Mouse (Mus musculus) activated CD4-positive, CD25-positive, alpha-beta regulatory T cell, adult 9 weeks (primary cell): Measurements from ENCODE around the gene Uhmk1. TPM values are rescaled to one million over a fixed set of nuclear protein-coding genes. Genes with fewer than 3 reads are reported as not detected.

Source experiments
- polyA plus RNA-seq: library from polyadenylated mRNA; unstranded; fragments of 100-300 nt; shearing (Covaris generic); gene quantifications from one replicate; pipeline ENCODE4 v1.2.1, GENCODE M21; 2017

Uhmk1 gene
- 4.6 TPM for polyA plus RNA-seq

GRCm38 (mm10) chr1:170214757-170215522, at the start of gene Uhmk1:
Gene Uhmk1 (minus strand): TSS chr1:170215397.

GRCm38 (mm10) chr1:170232688-170233087, 17.5 kb upstream of the Uhmk1 start, which contains the start of gene Sh2d1b2:
Gene Sh2d1b2 (plus strand): TSS chr1:170232749.

GRCm38 (mm10) chr1:170174814-170175332, 40.3 kb downstream of the Uhmk1 start, which contains the start of gene Uap1:
Gene Uap1 (minus strand): TSS chr1:170174957.

Other genes starting within 250 kb of the Uhmk1 start
- 10.1 TPM for gene Hsd17b7, start 246.2 kb downstream of the Uhmk1 start, polyA plus RNA-seq
- gene Ddr2, start 104.6 kb downstream of the Uhmk1 start, polyA plus RNA-seq, result not detected
- gene Uap1, start 40.4 kb downstream of the Uhmk1 start, polyA plus RNA-seq, result 15.9 TPM
- gene Sh2d1b2, start 17.4 kb upstream of the Uhmk1 start, polyA plus RNA-seq, result not detected
- gene Sh2d1b1, start 61.9 kb upstream of the Uhmk1 start, polyA plus RNA-seq, result 0.11 TPM
- not detected for gene Gm7694, start 90.9 kb upstream of the Uhmk1 start, polyA plus RNA-seq
- not detected for gene Spata46, start 93.4 kb upstream of the Uhmk1 start, polyA plus RNA-seq